Mouse (Mus musculus) left cerebral cortex, postnatal 14 days (tissue): ENCODE results near the gene Cryz. TPM values are rescaled to one million over a fixed set of nuclear protein-coding genes. Genes with fewer than 3 reads are reported as not detected.
A peak's percentile ranks its signal among the peaks of the same experiment; 100 is the strongest.
"Not testable (repeated sequence)": the region's sequence is repeated elsewhere in the genome, so short reads cannot be mapped to it uniquely, and the experiment has no call there.

Experiments used
- DNase-seq, 2 experiments: peaks; one replicate each; pipeline ENCODE4 v3.0.0; 2021 to 2022; ENCODE audit warnings: low spot score in 2 of 2, mixed read lengths in 1 of 2
- intact Hi-C: fragments of 180-260 bp; cut with DNase I; formaldehyde crosslinking; loops from one replicate; pipeline ENCODE4 v1.15.1; 2025
- total RNA-seq, 2 experiments: library from RNA; stranded (reverse); gene quantifications; 2 replicates each; pipeline ENCODE4 v1.2.3; 2021

Cryz gene
- total RNA-seq, 2 experiments from 2014 or later = 21.1 to 23.7 TPM

DNA sequence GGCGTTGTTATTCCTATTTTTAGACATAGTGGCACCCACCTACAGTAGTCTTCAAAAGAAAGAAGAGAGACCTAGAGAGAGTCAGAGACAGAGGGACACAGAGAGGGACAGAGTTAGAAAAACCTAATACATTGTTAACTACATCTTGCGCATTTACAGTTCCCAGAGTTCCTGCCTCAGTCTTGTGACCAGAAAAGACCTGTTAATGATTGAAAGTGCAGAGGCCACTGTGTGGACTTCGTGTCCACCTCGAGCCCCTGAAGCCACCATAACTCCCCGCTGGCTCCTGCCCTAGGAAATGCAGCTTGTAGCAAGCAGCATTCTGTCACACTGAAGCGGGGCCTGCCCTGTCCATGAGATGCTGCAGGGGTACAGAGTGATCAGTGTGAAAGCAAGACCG is 1.1 kb downstream of the Cryz start:
- intact Hi-C loops = loop anchor here (5.0 kb wide), 1 partner anchor 495 kb away; the partner anchor contains the start of genes Fpgt and Lrriq3
- no peak for DNase-seq

DNA sequence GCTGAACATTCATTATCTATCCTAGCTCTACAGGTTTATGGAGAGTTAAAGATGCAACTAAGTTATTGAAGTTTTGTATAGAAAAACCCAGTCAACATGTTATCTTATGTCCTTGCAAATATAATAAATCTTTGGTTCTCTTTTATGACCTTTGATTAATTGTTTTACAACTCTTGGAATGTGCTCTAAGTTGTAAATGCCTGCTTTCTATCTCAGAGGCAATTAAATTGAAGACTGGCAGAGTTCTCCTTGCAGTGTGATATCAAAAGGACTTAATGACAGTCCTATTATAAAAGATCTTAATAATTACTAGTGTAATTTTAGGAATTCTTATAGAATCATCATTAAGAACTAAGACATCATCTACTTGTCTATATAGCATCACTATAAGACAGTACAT is 5.6 kb downstream of the Cryz start:
- intact Hi-C loops = no loop called here

DNA sequence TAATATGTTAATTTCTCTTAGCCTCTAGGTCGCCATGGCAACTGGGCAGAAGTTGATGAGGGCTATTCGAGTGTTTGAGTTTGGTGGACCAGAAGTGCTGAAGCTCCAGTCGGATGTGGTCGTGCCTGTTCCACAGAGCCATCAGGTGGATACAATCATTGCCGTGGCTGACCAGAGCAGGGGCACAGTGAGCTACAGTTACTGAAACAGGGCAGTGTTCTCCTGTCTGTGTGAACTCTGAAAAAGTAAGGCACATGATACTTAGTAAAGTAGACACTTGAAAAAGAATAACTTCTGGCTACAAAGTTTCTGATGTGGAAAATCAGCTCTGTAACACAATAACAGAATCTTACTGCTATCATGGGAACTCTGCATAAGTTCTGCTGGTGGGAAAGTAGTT is 8.4 kb downstream of the Cryz start:
- DNase-seq = no peak

More for the DNA sequence above, 5.6 kb downstream of the Cryz start:
- no peak for DNase-seq

DNA sequence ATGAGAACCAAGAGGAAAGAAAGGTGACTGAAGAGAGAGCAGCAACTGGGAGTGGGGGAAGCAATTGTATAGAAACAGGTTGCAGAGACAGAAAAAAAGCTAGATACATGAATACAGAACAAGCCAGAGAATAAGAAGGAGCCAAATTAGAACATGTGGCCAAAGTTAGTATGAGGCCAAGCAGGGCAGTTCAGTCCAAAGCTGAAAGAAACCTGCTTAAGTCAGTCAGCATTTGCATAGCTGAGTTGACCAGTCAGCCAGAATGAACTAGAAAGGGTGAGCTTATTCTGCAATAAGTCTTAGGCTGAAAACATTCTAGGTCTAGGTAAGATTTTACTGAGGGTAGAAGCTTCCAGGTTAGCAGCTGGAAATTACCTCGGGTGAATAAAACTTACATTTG is 11.4 kb downstream of the Cryz start:
- DNase-seq = no peak
- intact Hi-C loops = no loop called here

More for the DNA sequence above, 8.4 kb downstream of the Cryz start:
- intact Hi-C loops = no loop called here

DNA sequence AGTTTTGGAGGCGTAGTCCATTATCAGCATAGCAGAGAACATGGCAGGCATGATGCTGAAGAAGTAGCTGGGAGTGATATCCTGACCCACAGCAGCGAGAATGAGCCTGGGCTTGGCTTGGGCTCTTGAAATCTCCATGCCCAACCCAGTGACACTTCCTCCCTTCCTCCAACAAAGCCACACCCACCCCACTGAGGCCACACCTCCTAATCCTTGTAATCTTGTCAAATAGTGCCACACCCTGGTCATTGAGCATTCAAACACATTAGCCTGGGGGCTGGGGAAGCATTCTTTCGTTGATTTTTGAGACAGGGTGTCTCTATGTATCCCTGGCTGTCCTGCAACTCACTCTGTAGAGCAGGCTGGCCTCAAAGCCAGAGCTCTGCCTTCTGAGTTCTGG is 15.4 kb downstream of the Cryz start:
- intact Hi-C loops = no loop called here
- no peak for DNase-seq

DNA sequence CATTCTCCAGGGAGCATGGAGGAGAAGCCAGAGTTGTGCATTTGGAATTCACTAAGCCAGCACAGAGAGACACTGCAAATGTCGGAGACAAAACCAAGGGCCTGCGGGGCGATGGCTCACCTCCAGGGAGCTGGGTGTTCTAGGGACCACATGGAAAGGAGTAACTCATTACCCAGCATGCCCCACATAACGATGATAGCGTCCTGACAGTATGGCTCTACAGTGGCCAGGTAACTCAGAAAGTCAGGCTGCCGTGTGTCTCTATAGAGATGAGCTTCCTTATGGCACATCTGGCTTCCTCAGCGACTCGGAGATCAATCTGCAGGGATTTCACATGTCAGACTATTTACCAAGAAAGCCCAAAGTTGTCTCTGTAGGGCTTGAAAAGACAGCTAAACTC is 18.3 kb downstream of the Cryz start:
- intact Hi-C loops = no loop called here
- DNase-seq = no peak

DNA sequence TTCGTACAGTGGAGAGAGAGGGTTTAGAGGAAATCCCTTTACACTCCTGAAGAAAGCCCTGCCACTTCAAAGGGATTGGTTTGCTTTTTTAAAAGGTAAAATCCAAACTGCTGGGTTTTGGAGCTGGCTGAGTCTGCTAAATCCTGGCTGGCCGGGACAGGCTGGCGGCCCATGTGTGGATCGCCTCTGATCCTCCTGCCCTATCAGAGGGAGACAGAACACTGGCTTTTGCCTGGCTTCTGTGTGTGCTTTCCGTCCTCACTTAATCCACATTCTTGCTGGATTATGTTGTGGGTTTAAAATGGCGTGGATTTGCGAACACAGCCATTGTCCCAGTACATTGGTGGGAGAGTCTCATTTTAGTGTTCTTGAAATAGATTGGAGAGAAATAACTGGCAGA is 18.8 kb downstream of the Cryz start:
- intact Hi-C loops = no loop called here
- no peak for DNase-seq

DNA sequence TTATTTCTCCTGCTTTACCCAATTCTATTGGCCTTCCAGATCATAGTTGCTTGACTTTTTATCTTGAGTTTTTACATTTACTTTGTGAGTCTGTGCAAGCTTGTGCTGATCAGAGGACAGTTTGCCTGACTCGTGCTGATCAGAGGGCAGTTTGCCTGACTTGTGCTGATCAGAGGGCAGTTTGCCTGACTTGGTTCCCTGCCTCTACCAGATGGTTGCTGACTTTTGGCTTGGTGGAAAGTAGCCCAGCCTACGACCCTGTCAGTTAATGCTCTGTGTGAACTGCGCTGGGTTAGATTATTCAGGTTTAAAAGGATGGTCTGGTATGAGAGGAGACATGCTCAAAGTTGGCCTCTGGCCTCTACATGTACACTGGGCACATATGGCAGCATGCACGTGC is 19.6 kb downstream of the Cryz start:
- intact Hi-C loops = no loop called here
- DNase-seq = no peak

DNA sequence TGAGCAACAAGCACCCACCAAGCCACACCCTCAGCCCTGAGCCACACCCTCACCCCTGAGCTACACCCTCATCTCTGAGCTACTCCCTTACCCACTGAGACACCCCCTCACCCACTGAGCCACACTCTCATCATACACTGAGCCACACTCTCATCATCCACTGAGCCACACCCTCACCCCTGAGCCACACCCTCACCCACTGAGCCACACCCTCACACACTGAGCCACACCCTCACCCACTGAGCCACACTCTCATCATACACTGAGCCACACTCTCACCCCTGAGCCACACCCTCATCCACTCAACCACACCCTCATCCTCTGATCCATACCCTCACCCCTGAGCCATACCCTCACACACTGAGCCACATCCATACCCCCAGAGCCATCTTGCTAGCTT is 31.8 kb downstream of the Cryz start:
- DNase-seq = no peak
- intact Hi-C loops = no loop called here

DNA sequence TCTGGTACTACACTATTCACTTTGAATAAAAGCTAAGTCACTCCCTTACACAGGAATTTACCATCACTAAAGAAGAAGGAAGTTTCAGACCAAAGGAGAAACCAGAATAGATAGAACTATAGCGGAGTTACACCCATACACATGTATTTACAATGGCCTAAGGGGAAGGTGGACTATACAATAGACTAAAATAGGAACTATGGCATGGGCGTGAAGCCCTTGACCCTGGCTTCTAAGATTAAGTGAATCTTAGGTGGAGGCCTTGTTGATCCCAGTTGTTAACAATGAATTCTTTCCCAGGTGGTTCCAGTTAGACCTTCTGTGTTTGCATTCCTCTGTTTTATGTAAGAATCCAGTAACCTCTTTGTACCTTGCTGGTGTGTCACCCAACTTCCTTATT is 34.8 kb downstream of the Cryz start:
- DNase-seq = not testable (repeated sequence)

DNA sequence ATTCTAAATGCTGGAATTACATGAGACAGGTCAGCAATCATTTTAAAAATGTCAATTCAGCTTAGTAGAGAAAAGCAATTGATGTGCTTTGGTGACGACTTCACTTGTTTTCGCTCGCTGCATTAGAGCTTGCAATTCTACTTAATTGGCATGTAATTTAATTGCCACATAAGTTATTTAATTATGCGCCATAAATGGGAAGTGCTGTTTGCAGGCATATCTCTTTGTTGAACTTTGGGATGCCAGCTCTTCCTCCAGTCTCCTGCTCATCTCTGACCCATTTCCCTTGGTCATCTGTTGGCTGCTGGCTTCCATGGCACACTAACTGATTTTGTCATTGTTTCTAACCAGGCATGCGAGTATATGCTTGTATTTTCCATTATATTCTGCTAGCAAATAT is 36.6 kb downstream of the Cryz start:
- intact Hi-C loops = no loop called here
- DNase-seq = no peak

More for the DNA sequence above, 34.8 kb downstream of the Cryz start:
- intact Hi-C loops = not testable (repeated sequence)

DNA sequence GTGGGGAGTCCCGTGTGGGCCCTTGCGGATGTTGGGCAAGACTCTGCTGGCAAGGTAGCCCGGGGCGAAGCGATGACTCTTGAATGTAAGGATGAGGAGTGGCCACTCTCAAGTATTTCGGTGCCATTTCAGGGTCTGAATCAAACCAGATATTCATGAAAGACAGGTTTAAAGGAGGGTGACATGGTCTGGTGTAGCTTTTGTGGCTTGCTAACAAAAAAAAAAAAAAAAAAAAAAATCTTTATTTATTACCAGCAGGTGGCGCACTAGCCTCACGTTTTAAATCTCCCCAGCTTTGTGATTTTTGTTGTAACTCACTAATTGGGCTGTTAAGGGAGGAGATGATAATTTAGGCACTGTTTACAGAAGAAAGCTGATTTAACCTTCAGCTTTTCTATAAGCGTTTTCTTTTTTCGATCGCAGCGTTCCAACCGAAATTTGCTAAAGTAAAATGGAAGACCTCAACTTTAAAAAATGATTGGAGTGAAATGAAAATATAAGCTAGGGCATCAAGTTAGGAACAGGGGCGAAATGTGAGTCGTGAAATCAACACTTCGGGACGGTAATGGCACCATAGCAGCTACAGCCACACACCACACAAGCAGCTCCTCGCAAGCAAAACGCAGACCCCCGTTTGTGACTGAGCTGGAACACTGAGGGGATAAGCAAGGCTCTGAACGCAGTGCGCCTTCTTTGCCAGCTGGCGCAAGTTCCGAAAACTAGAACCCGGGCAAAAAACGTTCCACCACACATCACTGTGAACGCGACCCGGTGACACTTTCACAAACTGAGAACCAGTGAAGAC is 50.3 kb downstream of the Cryz start:
- intact Hi-C loops = no loop called here
- no peak for DNase-seq

DNA sequence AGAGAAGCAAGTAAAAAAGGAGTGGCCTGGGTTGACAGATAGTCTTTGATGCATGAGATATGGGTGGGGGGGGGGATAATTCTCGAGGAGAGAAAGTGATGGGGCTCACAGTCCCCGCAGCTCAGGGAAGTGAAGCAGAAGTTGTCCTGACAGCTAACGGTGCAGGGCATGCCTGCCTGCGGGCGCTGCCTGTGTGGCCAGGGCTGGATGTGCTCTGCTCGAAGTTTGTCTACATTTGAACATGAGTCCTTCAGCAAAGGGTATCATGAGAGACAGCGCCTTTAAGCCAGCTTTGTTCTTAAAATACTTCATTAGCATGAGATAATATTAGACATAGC is 50.9 kb downstream of the Cryz start:
- DNase-seq = no peak
- intact Hi-C loops = no loop called here

DNA sequence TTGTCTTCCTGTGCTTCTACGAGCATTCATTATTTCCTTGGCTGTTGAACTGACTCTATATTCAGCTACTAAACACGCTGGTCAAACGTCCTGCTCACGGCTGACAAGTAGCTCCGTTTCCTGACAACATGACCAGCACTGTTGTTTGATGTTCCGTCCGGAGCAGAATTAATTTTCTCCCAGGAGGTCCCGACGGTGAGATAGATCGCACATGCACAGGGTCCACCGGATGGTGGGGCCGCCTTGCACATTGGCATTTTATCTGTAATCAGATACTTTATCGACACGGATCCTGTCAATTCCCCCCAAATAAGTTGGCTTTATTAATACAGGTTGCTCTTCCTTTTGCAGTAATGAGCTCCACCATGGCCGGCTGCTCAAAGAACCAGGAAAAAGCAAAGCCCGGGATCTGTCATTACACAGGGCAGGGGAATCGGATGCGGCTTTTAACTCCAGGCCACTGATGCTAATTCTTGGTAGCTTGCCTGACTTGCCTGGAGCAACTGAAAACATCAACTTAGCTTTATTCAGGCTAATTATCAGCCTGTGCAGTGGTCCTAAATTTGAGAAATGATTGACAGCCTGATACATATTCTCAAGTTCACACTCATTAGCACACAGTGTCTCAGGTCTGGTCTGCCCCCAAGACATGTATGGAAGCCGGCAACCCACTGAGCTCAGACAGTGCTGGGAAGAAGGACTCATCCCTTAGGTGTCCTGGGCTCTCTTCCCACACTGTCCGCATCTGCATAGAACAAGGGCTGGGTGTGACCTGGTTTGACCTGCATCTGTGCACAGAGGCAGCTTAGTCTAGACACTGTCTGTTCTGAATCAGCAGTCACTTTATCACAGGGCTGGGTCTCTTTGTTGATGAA is 53.1 kb downstream of the Cryz start:
- intact Hi-C loops = loop anchor here (5.0 to 10.0 kb wide), 3 partner anchors 168 to 573 kb away; partner anchors contain the start of genes Fpgt and Lrriq3
- DNase-seq = no peak

DNA sequence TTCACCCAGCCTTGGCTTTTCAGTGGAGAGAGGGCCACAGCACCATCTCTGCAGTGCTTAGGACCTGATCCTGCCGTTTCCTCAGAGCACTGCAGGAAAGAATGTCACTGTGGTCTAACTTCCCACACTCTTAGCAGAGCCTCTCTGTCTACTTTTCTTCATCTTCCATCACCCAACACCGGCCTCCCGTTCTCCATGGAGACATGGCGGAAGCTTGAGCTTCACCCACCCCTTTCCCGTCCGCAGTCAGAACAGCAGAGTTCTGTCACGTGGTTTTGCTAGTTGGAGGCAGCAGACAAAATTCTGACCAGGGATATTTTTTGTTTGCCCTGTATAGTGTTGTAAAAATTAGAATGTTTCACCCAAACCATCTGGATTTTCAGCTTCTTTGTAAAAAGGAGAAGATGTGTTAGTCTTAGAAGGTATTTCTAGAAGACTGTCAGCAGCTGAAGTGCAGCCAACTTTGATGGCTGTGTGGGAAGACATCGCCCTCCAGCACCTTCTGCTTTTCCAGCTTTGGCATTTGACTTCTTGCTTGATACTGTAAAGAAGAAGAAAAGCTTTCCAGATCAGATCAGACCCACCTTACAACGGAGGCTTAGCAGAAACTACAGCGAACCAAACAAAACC is 54.8 kb downstream of the Cryz start:
- peak in 1 of 2 experiments; percentile 52 for DNase-seq
- intact Hi-C loops = loop anchor here (5.0 to 10.0 kb wide), 3 partner anchors 166 to 571 kb away; partner anchors contain the start of genes Fpgt and Lrriq3

DNA sequence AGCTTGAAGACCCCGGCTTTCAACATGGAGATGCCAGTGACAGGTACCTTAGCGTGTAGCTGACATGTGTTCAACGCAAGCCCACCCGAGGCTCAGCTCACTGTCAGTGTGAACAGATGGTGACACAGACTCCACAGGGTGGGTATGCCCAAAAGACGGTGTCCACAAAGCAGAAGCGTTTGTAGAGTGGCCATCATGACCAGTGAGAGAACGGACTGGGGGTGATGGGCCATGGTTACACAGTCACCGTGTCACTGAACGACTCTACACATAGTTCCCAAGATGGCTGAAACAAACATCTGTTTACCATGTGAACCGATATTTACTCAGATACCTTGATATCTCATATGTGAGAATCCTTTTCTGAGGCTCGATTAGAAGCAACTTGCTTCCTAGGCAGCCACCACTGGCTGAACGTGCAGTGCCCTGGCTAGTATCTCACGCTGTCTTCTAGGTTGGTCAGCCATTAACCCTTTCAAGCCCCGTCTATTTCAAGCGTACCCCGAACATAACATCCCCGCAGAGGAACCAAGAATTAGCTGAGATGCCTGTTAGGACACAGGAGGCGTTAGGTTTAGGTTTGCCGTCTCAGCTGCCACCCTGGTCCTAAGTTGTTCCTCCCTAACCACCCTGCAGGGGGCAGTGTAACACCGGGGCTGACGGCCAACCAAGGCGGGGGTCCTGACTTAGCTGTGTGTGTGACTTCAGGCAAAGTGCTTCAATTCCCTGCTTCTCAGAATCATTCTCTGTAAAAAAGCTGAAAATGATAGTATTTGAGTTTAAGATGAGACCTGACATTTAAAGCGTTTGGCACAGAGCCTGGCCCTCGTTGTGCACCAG is 56.3 kb downstream of the Cryz start:
- intact Hi-C loops = loop anchor here (5.0 to 10.0 kb wide), 3 partner anchors 164 to 570 kb away; partner anchors contain the start of genes Fpgt and Lrriq3
- DNase-seq = peak; percentile 79 to 86

DNA sequence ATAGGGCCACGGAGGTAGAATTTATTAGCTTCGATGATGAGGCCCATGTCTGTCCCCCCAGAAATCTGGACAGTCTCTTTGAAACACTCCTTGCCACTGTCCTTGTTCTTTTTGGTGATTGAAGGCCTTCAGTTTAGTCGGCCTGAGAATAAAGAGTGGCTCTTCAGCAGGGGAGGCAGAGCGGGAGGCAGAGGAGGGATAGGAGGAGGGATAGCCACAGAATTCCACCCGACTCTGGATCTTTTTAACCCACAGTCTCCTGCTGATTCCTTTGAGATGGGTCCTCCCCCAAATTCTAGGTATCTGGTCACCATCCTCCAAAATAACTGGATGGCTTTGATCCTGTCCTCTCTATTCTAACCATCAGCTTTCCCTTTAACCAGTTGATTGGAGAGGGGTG is 56.9 kb downstream of the Cryz start:
- intact Hi-C loops = loop anchor here (5.0 to 10.0 kb wide), 3 partner anchors 164 to 569 kb away; partner anchors contain the start of genes Fpgt and Lrriq3
- no peak for DNase-seq

DNA sequence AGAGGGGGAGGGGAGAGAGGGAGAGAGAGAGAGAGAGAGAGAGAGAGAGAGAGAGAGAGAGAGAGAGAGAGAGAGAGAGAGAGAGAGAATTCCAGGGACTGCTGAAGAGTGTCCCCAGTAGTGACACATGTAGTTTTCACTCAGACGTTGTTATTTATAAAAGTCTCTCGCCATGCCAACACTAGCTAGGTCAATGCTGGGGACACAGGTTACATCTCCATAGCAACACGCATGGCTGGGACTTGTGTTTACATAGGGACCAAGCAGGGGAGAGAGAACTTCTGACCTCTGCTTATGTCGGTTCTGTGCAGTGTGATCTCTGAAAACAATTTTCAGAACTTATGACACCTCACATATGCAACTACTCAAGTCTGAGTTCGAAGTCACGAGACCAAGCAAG is 57.8 kb downstream of the Cryz start:
- intact Hi-C loops = loop anchor here (5.0 to 10.0 kb wide), 3 partner anchors 163 to 568 kb away; partner anchors contain the start of genes Fpgt and Lrriq3
- no peak for DNase-seq

DNA sequence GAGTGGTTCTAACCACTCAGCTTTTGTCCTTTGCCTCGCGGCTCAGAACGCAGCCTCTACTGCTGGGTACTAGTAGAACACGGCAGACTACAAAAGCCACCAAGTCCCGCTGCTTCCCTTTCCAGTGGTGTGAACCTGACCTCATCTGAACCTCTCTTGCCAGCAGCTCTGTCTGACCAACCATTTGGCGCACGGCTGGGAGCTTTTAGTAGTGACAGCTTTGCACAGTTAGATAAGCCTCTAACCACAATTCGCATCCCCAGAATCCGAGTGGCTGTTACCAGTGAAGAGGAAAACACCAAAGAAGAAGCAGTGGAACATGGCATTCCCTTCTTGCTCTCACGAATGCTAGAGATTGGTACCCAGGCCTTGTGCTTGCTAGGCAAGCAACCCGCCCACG is 58.4 kb downstream of the Cryz start:
- intact Hi-C loops = loop anchor here (5.0 to 10.0 kb wide), 3 partner anchors 162 to 567 kb away; partner anchors contain the start of genes Fpgt and Lrriq3

More for the DNA sequence above, 58.4 kb downstream of the Cryz start:
- DNase-seq = no peak
